Mouse (Mus musculus) C2C12 (cell line): ENCODE measurements around the gene AC140267.1. TPM values are rescaled to one million over a fixed set of nuclear protein-coding genes. Genes with fewer than 3 reads are reported as not detected.

ENCODE experiments used
- H3K27me3 ChIP-seq: one replicate; pipeline ENCODE4 v1.6.1; 2011; ENCODE audit not compliant: control insufficient read depth, insufficient read depth, insufficient read length
- H3K36me3 ChIP-seq: one replicate; pipeline ENCODE4 v1.6.1; 2011; ENCODE audit not compliant: control insufficient read depth, insufficient read depth
- H3K4me3 ChIP-seq: one replicate; pipeline ENCODE4 v1.5.1; 2011; ENCODE audit warnings: mild to moderate bottlenecking, control low read depth; ENCODE audit not compliant: poor library complexity, insufficient read depth, severe bottlenecking
- H3K79me2 ChIP-seq: one replicate; pipeline ENCODE4 v1.6.1; 2011; ENCODE audit not compliant: control insufficient read depth, insufficient read depth
- H3K79me3 ChIP-seq: one replicate; pipeline ENCODE4 v1.6.1; 2011; ENCODE audit warnings: low read depth, control low read depth
- H3ac ChIP-seq: one replicate; pipeline ENCODE3; 2011; ENCODE audit warnings: low read depth; ENCODE audit not compliant: control insufficient read depth, insufficient read length
- CEBPB ChIP-seq: IDR thresholded peaks from one replicate; pipeline ENCODE4 v1.6.1; 2011; ENCODE audit warnings: low read depth, mild to moderate bottlenecking, control low read depth, moderate library complexity
- CTCF ChIP-seq: IDR thresholded peaks from one replicate; pipeline ENCODE4 v1.5.1; 2011; ENCODE audit not compliant: control insufficient read depth, insufficient read depth, insufficient read length
- FOSL1 ChIP-seq: IDR thresholded peaks from one replicate; pipeline ENCODE4 v1.8.0; 2011; ENCODE audit warnings: mild to moderate bottlenecking, low read length; ENCODE audit not compliant: poor library complexity, insufficient read depth, severe bottlenecking
- MAX ChIP-seq: IDR thresholded peaks from one replicate; pipeline ENCODE4 v1.6.1; 2011; ENCODE audit warnings: mild to moderate bottlenecking, control low read depth
- MYOD1 ChIP-seq: IDR thresholded peaks from one replicate; pipeline ENCODE4 v1.6.1; 2011; ENCODE audit warnings: low read depth; ENCODE audit not compliant: control insufficient read depth, insufficient read length
- MYOG ChIP-seq: IDR thresholded peaks from one replicate; pipeline ENCODE4 v1.6.1; 2011; ENCODE audit not compliant: control insufficient read depth, insufficient read length; ENCODE audit errors: extremely low read depth
- USF1 ChIP-seq: IDR thresholded peaks from one replicate; pipeline ENCODE4 v1.6.1; 2011; ENCODE audit warnings: low read depth, mild to moderate bottlenecking, control low read depth, moderate library complexity
- long read RNA-seq, 2 experiments: library from polyadenylated mRNA; unstranded; transcript quantifications; one replicate each; pipeline ENCODE4 v2.0.0; 2019 to 2020
- polyA plus RNA-seq: library from polyadenylated mRNA; unstranded; fragments of >200 nt; fragmentation: generic; extraction: Trizol; gene quantifications from one replicate; pipeline ENCODE4 v1.2.1, GENCODE M21; 2012; ENCODE audit warnings: missing spikeins

Gene AC140267.1
- polyA plus RNA-seq: not detected
- long read RNA-seq, experiment 1: 0 reads
- long read RNA-seq, experiment 2: 0 reads

GRCm38 (mm10) chr15:80235535-80235934 lies at the start of gene AC140267.1:
TSS of gene AC140267.1 (plus strand) at chr15:80235835.
- no peaks in the 10 kb centered on the region for H3K27me3 ChIP-seq
- TF ChIP-seq CTCF (no peak), MAX (no peak), USF1 (no peak), FOSL1 (no peak), MYOG (no peak), CEBPB (no peak), MYOD1 (no peak)
- H3K36me3 ChIP-seq: peaks cover 48% of the 10 kb centered on the region
- H3K79me2 ChIP-seq: peaks cover 58% of the 10 kb centered on the region
- peaks cover 33% of the 10 kb centered on the region for H3K79me3 ChIP-seq
- H3K4me3 ChIP-seq: peak within 1 kb of the TSS; percentile 100
- H3ac ChIP-seq: peak within 1 kb of the TSS; percentile 96

DNA sequence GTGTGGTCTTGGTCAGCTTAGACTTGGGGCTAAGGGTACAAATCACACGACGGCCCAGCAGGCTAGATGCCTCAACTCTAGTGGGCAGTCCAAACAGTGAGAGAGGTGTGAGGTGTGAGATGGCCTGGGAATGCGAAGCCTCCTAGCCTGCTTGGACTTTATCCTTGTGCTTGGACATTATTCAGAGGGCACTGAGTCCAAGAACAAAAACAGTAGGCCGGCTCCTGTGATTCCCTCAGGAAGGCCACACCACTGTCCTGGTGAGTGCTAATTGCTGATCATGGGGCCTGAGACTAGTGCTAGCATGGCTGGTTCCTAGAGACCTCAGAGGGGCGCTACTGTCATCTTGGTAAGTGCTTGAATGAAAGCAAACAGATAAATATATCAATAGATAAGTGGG lies 46.7 kb upstream of the AC140267.1 start:
- Histone ChIP-seq H3K79me2 (peaks cover 36% of the 10 kb centered on the region), H3ac (no peak overlapping the region), H3K27me3 (no peaks in the 10 kb centered on the region), H3K4me3 (no peak overlapping the region), H3K36me3 (no peaks in the 10 kb centered on the region), H3K79me3 (no peaks in the 10 kb centered on the region)
- TF ChIP-seq MYOG: no peak
- TF ChIP-seq FOSL1: no peak
- no peak for TF ChIP-seq CTCF
- TF ChIP-seq USF1: no peak
- TF ChIP-seq MAX: no peak
- no peak for TF ChIP-seq MYOD1

DNA sequence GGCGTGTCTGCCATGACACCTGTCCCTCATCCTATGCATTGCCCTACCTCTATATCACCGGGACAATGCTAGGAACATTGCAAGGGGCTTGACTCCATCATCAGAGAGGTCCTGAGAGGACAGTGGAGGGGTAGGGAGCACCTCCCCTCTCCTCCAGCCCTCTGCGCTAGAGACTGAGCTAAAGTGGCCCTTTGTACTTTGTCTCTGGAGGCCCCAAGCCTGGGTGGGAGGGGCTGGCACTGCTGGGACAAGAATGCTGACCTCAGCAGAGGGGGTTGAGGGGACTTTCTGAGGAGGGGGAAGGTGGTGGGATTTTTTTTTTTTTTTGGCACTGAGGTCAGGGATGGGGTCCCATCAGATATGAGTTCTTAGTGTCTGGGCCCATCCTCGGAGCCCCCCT lies 45.6 kb upstream of the AC140267.1 start:
- H3ac ChIP-seq: no peak overlapping the region
- TF ChIP-seq FOSL1: no peak
- no peak for TF ChIP-seq CTCF
- TF ChIP-seq CEBPB: no peak
- TF ChIP-seq USF1: no peak
- TF ChIP-seq MYOG: no peak
- no peak for TF ChIP-seq MAX
- no peak for TF ChIP-seq MYOD1
- H3K4me3 ChIP-seq: no peak overlapping the region
- no peaks in the 10 kb centered on the region for H3K36me3 ChIP-seq
- H3K27me3 ChIP-seq: no peaks in the 10 kb centered on the region
- no peaks in the 10 kb centered on the region for H3K79me3 ChIP-seq
- H3K79me2 ChIP-seq: peaks cover 36% of the 10 kb centered on the region

GRCm38 (mm10) chr15:80191585-80192245 lies 43.9 kb upstream of the AC140267.1 start:
- Histone ChIP-seq H3ac (no peak overlapping the region), H3K36me3 (no peaks in the 10 kb centered on the region), H3K79me2 (peaks cover 28% of the 10 kb centered on the region), H3K27me3 (no peaks in the 10 kb centered on the region), H3K79me3 (no peaks in the 10 kb centered on the region), H3K4me3 (no peak overlapping the region)
- TF ChIP-seq CTCF (no peak), USF1 (no peak), CEBPB (no peak), MAX (no peak), MYOG (no peak), FOSL1 (no peak), MYOD1 (no peak)

DNA sequence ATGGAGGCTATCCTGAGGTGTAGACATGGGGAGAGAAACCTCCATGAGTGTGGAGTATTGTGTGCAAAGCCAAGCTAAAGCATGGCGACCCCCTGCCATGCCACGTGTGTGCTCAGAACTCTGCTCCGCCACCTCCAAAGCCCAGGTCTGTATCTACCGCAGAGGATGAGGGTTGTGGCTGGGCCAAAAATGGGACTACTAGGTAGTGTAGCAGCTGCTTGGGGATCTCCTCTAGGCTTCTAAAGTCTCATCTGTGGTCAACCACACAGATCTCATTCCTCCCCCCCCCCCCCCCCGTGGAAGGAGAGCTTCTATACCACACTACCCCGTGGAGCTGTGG lies 43.4 kb upstream of the AC140267.1 start:
- Histone ChIP-seq H3K4me3 (no peak overlapping the region), H3K79me3 (no peaks in the 10 kb centered on the region), H3K36me3 (no peaks in the 10 kb centered on the region), H3ac (no peak overlapping the region), H3K79me2 (peaks cover 28% of the 10 kb centered on the region), H3K27me3 (no peaks in the 10 kb centered on the region)
- TF ChIP-seq FOSL1: no peak

DNA sequence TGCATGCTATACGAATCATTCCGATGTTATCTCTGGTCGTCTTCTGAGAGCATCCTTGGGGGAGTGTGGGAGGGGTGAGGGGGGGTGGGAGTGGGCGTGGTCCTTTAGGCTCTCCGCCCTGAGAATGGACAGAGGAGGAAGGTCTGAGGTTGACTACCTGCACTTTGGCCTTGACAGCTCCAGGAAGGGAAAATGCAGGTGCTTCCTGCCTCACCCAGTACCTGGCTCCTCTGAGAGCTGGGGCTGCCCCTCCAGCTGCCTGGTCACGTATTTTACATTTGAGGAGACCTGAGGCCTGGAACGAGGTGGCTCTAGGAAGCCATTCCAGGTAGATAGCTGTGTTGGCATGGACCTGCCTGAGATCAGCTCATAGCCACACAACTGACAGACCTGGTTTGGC lies 42.8 kb upstream of the AC140267.1 start:
- no peaks in the 10 kb centered on the region for H3K36me3 ChIP-seq
- no peak overlapping the region for H3ac ChIP-seq
- no peaks in the 10 kb centered on the region for H3K79me3 ChIP-seq
- H3K79me2 ChIP-seq: peaks cover 32% of the 10 kb centered on the region
- TF ChIP-seq FOSL1: no peak
- no peak for TF ChIP-seq MYOD1
- TF ChIP-seq USF1: no peak
- no peak for TF ChIP-seq MYOG
- no peak for TF ChIP-seq CTCF
- TF ChIP-seq CEBPB: no peak
- no peak for TF ChIP-seq MAX
- no peaks in the 10 kb centered on the region for H3K27me3 ChIP-seq
- H3K4me3 ChIP-seq: no peak overlapping the region
